Comparison of ENCODE assay signal across 18 mouse cellular contexts in the genomic region with DNA sequence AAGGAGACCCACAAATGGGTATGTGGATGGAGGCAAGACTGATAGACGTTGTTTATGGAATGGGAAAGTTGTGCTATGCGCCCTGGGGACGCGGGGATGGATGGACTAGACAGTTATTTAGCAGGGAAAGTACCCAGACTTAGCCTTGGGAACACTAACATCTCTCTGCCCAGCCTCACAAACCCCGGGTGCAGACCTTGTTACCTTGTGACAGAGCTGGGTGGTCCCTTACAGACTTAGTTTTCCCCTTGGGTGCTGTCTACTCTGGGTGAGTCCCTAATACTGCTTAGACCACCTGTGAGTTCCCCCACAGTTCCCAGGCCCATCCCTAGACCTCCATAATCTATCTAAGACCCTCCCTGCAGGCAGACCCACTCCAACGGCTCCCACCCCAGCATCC. TPM values are rescaled to one million over a fixed set of nuclear protein-coding genes. Genes with fewer than 3 reads are reported as not detected.
A peak's percentile ranks its signal among the peaks of the same experiment; 100 is the strongest.
DNase-seq lines count a peak whose midpoint lies in the region; ATAC-seq lines count a peak whose summit lies in the region.
"Had no signal": no experiment of that assay in that cellular context is flagged by ENCODE, and none has a peak within 500 bp of the region (broad histone marks: within the 10 kb centered on the region; RNA-seq: fewer than 3 reads in every experiment).

No protein-coding gene starts in this region.

- no peak overlapping the region for H3K27ac ChIP-seq in hindbrain, embryonic 10.5 days
- H3K27ac ChIP-seq in hindbrain, embryonic 11.5 days (ENCODE audit: low read depth, low read length) = no peak overlapping the region
- no peak overlapping the region for H3K27ac ChIP-seq in neural tube, embryonic 12.5 days
- no peak overlapping the region for H3K27ac ChIP-seq in midbrain, embryonic 13.5 days
- H3K27ac ChIP-seq: heart, embryonic 13.5 days; liver, embryonic 13.5 days; stomach, postnatal 0 days had no signal

- no peak overlapping the region for H3K4me2 ChIP-seq in hindbrain, embryonic 11.5 days (replicated peaks; ENCODE audit: low read depth, low read length)
- peak overlapping the region; percentile 95 for H3K4me2 ChIP-seq in neural tube, embryonic 12.5 days (replicated peaks)
- peak overlapping the region; percentile 95; the same call in 1 of the 2 replicates for H3K4me2 ChIP-seq in midbrain, embryonic 13.5 days (replicated peaks)

- peaks cover 80% of the 10 kb centered on the region for H3K4me1 ChIP-seq in hindbrain, embryonic 10.5 days (replicated peaks)
- peaks cover 14% of the 10 kb centered on the region for H3K4me1 ChIP-seq in hindbrain, embryonic 11.5 days (replicated peaks; ENCODE audit: control insufficient read depth, insufficient read depth, low read length)
- H3K4me1 ChIP-seq in neural tube, embryonic 12.5 days = peaks cover 42% of the 10 kb centered on the region
- H3K4me1 ChIP-seq in midbrain, embryonic 13.5 days (replicated peaks) = peaks cover 43% of the 10 kb centered on the region

- 14% methylated on average over 6 of the region's 6 CpGs for WGBS in hindbrain, embryonic 10.5 days
- WGBS in hindbrain, embryonic 11.5 days = 17% methylated on average over 6 of the region's 6 CpGs
- WGBS in neural tube, embryonic 12.5 days = 9% methylated on average over 6 of the region's 6 CpGs
- WGBS in midbrain, embryonic 13.5 days = 8% methylated on average over 6 of the region's 6 CpGs

- H3K4me3 ChIP-seq in hindbrain, embryonic 10.5 days = peak overlapping the region; percentile 78; the same call in 1 of the 2 replicates
- H3K4me3 ChIP-seq in hindbrain, embryonic 11.5 days (ENCODE audit: low read depth, low read length) = no peak overlapping the region
- no peak overlapping the region for H3K4me3 ChIP-seq in neural tube, embryonic 12.5 days
- H3K4me3 ChIP-seq in midbrain, embryonic 13.5 days (replicated peaks) = no peak overlapping the region

- H3K36me3 ChIP-seq in hindbrain, embryonic 10.5 days = no peaks in the 10 kb centered on the region
- no peaks in the 10 kb centered on the region for H3K36me3 ChIP-seq in hindbrain, embryonic 11.5 days (ENCODE audit: control insufficient read depth, insufficient read depth, low read length)
- H3K36me3 ChIP-seq in neural tube, embryonic 12.5 days = no peaks in the 10 kb centered on the region
- no peaks in the 10 kb centered on the region for H3K36me3 ChIP-seq in midbrain, embryonic 13.5 days
- H3K36me3 ChIP-seq: heart, embryonic 13.5 days; liver, embryonic 13.5 days had no signal

- ATAC-seq in hindbrain, embryonic 11.5 days (ENCODE audit: low FRiP score) = no peak
- no peak for ATAC-seq in neural tube, embryonic 12.5 days (ENCODE audit: low FRiP score, low read depth)
- no peak for ATAC-seq in midbrain, embryonic 13.5 days
- no peak for ATAC-seq in megakaryocyte-erythroid progenitor cell, adult 5-6 weeks (replicated peaks; ENCODE audit: low FRiP score, low TSS enrichment, poor library complexity, severe bottlenecking)

- H3K9me3 ChIP-seq in hindbrain, embryonic 10.5 days = no peaks in the 10 kb centered on the region
- H3K9me3 ChIP-seq in hindbrain, embryonic 11.5 days (ENCODE audit: control insufficient read depth, low read length) = no peaks in the 10 kb centered on the region
- H3K9me3 ChIP-seq in neural tube, embryonic 12.5 days = no peaks in the 10 kb centered on the region
- H3K9me3 ChIP-seq in midbrain, embryonic 13.5 days = no peaks in the 10 kb centered on the region
- H3K9me3 ChIP-seq: heart, embryonic 13.5 days; liver, embryonic 13.5 days had no signal

- H3K9ac ChIP-seq in hindbrain, embryonic 11.5 days (ENCODE audit: low read depth, low read length) = no peak overlapping the region
- no peak overlapping the region for H3K9ac ChIP-seq in neural tube, embryonic 12.5 days
- no peak overlapping the region for H3K9ac ChIP-seq in midbrain, embryonic 13.5 days (replicated peaks)
- H3K9ac ChIP-seq: liver, embryonic 13.5 days had no signal

- no peak for DNase-seq in hindbrain, embryonic 10.5 days (ENCODE audit: low spot score)
- DNase-seq in hindbrain, embryonic 11.5 days (ENCODE audit: low spot score) = no peak
- no peak for DNase-seq in neural tube, embryonic 10.5 days (ENCODE audit: extremely low spot score, low spot score)
- DNase-seq in left cerebral cortex, adult 18-20 months (ENCODE audit: low spot score in 2 of 2) = no peak
- DNase-seq: B cell, adult 2 months; cerebellum, adult 11 months; gastrocnemius, postnatal 14 days; kidney, adult 11 months; liver, embryonic 13.5 days; lung, adult 2 months; lung, postnatal 14 days; thymus, adult 2 months; thymus, postnatal 4 days had no signal

- peaks cover 91% of the 10 kb centered on the region for H3K27me3 ChIP-seq in hindbrain, embryonic 10.5 days (ENCODE audit: insufficient read depth, poor library complexity, severe bottlenecking)
- H3K27me3 ChIP-seq in hindbrain, embryonic 11.5 days (ENCODE audit: control insufficient read depth, insufficient read depth, low read length) = peaks cover 51% of the 10 kb centered on the region
- H3K27me3 ChIP-seq in neural tube, embryonic 12.5 days (replicated peaks) = peaks cover 79% of the 10 kb centered on the region
- H3K27me3 ChIP-seq in midbrain, embryonic 13.5 days = peaks cover 68% of the 10 kb centered on the region

RNA-seq across cellular contexts. Expression of a gene that starts 39.3 kb away (rescaled TPM):
- 273 and 309 TPM in 2 replicates for polyA plus RNA-seq in hindbrain, embryonic 10.5 days (2016; fragmentation: Nextera tagmentation; extraction: Ambion mirVana)
- 246 and 250 TPM in 2 replicates for polyA plus RNA-seq in hindbrain, embryonic 11.5 days (2014; fragmentation: Nextera tagmentation; extraction: Ambion mirVana)
- polyA plus RNA-seq in neural tube, embryonic 12.5 days (2016; fragmentation: Nextera tagmentation; extraction: Ambion mirVana) = 244 and 249 TPM in 2 replicates
- 247 and 260 TPM in 2 replicates for polyA plus RNA-seq in midbrain, embryonic 13.5 days (2015; fragmentation: Nextera tagmentation; extraction: Ambion mirVana)
- 51.9 and 60.3 TPM in 2 replicates for total RNA-seq in megakaryocyte-erythroid progenitor cell, adult 5-6 weeks (2014; fragmentation: Nextera tagmentation)
- 59.8 and 81.4 TPM in 2 replicates for total RNA-seq in megakaryocyte-erythroid progenitor cell, adult 5-6 weeks (2017)
- total RNA-seq in left cerebral cortex, adult 18-20 months (2021) = 100 to 1,000 TPM; 274 to 284 TPM

RNA-seq across cellular contexts. Expression of a gene that starts 50.6 kb away (rescaled TPM):
- 914 and 944 TPM in 2 replicates for polyA plus RNA-seq in hindbrain, embryonic 10.5 days (2016; fragmentation: Nextera tagmentation; extraction: Ambion mirVana)
- 762 and 780 TPM in 2 replicates for polyA plus RNA-seq in hindbrain, embryonic 11.5 days (2014; fragmentation: Nextera tagmentation; extraction: Ambion mirVana)
- polyA plus RNA-seq in neural tube, embryonic 12.5 days (2016; fragmentation: Nextera tagmentation; extraction: Ambion mirVana) = 822 and 941 TPM in 2 replicates
- 750 and 771 TPM in 2 replicates for polyA plus RNA-seq in midbrain, embryonic 13.5 days (2015; fragmentation: Nextera tagmentation; extraction: Ambion mirVana)
- total RNA-seq in megakaryocyte-erythroid progenitor cell, adult 5-6 weeks (2014; fragmentation: Nextera tagmentation) = 777 and 822 TPM in 2 replicates
- 576 and 680 TPM in 2 replicates for total RNA-seq in megakaryocyte-erythroid progenitor cell, adult 5-6 weeks (2017)
- total RNA-seq in left cerebral cortex, adult 18-20 months (2021) = 1,000 to 10,000 TPM in 1 of 2 experiments, 100 to 1,000 TPM in 1; 906 to 1,040 TPM
